Mouse (Mus musculus) G1E-ER4 (cell line): Measurements from ENCODE around the gene Reep3. TPM values are rescaled to one million over a fixed set of nuclear protein-coding genes. Genes with fewer than 3 reads are reported as not detected.

Source experiments
- GATA1 ChIP-seq: IDR thresholded peaks from one replicate; pipeline ENCODE4 v1.8.0; 2012; ENCODE audit warnings: low read length, inconsistent platforms
- polyA plus RNA-seq: library from polyadenylated mRNA; stranded (reverse); fragments of >175 nt; gene quantifications from 2 replicates; pipeline ENCODE4 v1.2.3, GENCODE M21; 2012

Gene Reep3
- polyA plus RNA-seq, 1 experiment: 1.5 TPM

DNA sequence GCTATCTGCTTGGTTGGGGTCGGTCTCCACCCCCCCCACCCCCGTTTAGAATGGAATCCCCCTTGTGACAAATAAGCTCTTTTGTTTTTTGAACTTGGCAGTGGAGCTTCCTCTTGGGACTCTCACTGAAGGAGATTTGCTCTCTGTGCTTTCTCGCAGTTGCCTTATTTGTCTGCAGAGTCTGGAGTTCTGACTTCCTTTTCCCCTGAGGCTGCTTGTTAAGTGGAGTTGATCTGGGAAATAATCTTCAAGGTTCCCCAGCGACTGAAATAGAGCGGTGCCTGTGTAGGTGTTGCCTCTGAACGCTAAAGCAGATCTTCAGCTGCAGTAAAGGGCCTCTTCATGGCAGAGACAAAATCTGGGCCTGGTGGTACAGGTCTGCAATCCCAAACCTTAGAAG is 18.4 kb upstream of the Reep3 start:
- no peak for TF ChIP-seq GATA1

DNA sequence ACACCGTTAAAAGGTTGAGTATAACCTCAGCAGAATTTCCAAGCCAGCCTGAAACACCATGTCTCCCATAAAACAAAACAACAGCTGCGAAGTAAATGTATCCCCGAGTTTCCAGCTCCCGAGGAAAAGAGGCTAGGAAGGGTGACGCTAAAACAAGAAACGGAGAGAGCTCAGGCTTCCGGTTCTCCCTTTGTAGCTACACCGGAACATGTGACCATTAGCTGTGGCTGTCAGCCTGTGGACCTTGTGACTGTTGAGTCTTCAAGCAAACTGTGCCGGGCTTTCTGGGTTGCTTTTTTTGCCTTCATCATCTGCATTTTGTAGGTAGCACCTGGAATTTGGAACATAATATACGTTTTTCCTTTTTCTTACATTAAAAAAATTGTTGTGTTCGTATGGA is 17.1 kb upstream of the Reep3 start:
- TF ChIP-seq GATA1: no peak

DNA sequence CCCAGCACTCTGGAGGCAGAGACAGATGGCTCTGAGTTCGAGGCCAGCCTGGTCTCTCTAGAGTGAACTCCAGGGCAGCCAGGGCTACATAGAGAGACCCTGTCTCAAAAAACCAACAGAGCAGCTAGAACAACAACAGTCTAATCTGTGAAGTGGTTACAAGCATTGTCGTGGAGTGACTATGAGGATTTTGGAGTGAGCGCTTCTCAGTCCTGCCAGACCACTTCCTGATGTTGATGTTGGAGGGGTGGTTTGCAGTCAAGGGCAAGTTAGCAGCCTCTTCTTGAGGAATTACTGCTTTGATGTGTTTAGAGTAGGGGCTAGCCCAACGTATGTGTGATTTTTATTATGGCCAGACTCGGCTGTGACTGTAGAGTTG is 15.0 kb upstream of the Reep3 start:
- TF ChIP-seq GATA1: no peak

DNA sequence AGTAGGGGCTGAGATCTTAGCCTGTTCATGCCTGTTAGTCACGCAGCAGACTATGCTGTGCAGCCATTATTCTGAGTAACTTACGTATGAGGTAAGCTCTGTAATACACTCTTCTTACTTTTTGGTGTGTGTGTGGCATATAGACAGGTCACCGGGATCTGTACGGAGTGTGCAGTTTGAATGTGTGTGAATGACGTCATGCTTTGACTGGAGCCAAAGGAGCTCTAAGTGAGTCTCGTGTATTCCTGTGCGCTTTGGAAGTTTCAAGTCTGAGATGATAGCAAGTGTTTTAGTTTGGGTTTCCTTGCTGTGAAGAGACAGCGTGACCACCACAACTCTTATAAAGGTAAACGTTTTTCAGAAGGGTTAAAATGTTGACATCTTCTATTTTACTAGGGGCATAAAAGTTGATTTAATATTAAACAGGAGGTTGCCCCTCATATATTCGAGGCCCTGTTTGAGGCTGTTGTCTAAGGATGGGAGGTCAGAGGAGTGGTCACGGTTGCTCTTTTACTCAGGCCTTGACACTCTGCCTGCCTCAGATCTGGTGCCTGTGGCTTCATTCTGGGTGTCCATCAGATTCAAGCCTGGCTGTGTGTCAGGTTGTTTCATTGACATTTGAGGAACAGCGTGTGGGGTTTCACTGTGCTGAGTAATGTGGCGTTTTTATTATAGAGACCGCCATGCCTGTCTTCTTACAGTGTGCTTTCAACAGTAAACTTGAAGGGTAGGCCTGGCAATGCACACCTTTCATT is 14.5 kb upstream of the Reep3 start:
- TF ChIP-seq GATA1: no peak

DNA sequence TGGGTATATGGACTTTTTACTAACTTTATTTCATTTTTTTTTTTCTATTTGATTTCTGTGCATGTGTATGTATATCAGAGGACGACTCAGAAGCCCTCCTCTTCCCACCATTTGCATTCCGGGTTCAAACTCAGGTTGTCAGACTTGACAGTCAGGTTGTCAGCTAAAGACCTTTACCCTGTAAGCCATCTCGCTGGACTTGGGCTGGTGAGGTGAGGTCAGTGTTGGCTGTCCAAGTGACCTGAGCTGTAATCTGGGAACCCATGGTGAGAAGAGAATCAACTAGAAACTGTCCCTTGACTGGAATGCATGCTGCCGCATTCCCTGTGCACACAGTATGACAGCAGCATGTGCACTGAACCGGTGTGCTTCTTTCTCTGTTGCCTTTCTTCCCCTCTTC is 12.9 kb upstream of the Reep3 start:
- no peak for TF ChIP-seq GATA1

DNA sequence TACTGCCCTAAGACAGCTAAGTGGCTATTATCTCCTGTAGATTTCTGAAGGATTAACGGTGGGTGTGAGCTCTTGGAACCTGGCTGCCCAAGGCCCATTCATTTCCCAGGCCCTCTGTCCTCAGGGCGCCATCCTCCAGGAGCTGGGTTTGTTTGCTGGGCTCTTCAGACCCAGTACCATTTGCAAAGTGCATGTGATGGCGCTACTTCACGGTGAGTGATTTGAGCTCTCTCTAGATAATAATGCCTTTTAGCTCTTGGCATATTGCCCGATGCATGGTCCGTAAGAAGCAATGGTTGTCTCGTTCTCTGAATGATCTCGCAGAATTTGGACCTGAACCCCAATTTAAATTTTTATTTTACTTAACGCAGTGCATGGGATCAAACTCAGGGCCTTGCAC is 11.4 kb upstream of the Reep3 start:
- TF ChIP-seq GATA1: no peak

DNA sequence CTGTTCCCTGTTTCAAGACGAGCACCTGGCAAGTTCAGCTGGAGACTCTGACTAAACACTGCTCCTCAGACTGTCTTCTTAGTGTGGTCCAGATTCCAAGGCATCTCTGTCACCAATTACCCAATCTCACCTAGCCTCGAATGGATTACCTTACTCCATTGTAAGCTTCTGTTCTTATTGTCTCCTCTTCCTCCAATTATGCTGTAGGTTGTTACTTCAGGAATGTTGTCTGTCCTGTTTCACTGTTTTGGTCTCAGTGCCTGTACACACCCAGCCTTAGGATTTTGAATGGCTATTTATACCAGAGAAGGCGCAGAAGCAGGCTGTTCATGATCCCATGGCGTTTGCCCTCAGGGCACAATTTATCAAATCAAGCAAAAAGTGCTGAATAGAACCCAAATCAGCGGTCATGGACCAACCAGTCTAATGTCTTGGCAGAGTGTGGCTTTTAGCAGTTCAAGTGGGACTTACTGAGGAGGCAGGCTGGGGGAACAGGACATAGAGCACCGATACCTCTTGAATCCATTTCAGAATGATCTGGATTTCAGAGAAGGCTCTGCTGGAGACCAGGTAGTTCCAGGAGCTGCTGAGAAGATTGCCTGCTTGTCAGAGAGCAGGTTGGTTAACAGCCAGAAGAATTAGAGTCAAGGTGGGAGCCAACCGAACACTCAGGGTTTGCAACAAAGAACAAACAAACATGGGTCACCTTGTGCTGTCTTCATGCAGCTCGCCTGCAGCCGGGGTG is 10.4 kb upstream of the Reep3 start:
- TF ChIP-seq GATA1: no peak

DNA sequence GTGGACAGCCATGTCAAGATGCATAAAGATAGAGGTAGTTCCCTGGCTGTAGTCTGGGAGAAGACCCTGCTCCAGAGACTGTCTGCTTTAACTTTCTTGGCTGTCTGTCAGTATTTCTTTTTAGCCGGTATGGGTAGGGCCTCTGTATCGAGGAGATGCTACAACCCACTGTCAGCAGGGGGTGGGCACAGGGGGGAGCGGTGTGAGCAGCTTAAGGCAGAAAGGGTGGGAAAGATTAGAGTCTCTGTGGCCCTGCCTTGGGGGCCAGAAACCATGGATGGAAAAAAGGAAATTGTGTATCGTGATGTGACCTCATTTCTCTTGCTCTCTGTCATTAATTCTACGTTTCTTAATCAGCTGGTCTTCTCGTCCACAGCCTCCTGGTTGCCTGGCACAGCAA is 9.7 kb upstream of the Reep3 start:
- no peak for TF ChIP-seq GATA1

DNA sequence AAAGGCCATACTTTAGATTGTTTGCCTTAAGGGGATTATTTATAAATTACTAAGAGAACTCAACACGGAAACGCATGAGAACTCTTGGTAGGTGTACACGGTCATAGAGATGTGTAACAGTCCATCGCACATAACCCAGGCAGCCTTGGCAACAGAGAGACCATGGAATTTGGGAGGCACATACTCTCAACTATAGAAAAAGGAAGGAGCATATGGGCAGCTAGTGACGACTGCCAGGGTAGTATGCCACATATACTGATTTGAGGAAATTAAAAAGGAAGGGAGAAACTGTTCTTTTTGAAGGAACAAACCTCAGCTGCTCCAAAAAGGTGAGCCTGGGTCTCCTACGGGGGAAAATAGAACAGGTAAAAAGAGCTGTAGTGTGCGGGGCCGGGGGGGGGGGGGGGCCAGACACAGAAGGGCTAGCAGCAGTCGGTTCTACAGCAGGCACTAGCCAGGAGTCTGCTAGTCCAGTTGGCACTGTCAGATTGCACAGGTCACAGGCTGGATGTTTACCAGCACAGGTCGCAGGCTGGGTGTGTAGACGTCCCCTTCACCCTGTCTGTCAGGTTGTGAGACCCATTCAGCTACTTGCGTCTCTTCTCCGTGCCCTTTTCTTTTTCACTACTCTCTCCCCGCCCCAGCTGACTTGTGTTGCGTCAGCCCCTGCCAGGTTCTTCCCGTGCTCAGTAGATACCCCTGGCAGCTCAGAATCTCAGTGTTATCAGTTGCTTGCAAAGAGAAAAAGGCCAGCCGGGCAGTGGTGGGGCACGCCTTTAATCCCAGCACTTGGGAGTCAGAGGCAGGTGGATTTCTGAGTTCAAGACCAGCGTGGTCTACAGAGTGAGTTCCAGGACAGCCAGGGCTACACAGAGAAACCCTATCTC is 8.8 kb upstream of the Reep3 start:
- no peak for TF ChIP-seq GATA1

DNA sequence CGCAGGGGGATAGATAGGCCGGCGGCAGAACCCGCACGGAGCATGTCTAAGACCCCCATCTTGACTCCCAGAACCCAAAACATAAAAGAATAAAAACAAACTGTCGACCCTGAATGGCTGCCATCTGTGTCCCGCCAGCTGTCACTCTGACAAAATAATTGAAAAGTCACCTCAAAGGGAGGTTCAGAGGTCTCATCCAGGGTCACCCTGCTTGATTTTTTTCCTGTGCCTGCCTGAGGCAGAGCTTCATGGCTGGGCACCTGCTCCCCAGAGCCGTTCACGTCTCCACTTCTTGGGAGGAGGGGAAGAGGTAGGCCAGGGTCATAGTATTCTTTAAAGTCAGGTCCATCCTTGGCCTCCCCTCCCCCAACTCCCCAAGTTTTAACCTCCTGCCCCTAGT is 7.8 kb upstream of the Reep3 start:
- TF ChIP-seq GATA1: no peak

DNA sequence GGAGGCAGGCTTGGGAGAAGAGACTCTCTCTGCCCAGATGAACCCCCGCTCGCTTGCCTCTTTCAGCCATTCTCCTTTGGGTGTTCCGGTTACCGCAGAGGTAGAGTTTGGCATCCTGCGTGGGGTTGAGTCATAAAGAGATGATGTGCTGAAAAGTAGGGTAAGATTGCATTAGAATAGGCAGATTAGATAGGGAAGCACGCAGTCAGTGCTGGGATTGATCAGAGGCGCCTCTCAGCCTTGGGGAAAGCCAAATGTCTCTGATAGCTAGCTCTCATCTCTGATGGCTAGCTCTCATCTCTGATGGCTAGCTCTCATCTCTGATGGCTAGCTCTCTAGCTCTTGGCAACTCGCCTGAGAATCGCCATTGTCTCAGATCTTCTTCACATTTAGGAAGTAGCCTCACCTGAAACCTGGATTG is 4.1 kb upstream of the Reep3 start:
- TF ChIP-seq GATA1: no peak

DNA sequence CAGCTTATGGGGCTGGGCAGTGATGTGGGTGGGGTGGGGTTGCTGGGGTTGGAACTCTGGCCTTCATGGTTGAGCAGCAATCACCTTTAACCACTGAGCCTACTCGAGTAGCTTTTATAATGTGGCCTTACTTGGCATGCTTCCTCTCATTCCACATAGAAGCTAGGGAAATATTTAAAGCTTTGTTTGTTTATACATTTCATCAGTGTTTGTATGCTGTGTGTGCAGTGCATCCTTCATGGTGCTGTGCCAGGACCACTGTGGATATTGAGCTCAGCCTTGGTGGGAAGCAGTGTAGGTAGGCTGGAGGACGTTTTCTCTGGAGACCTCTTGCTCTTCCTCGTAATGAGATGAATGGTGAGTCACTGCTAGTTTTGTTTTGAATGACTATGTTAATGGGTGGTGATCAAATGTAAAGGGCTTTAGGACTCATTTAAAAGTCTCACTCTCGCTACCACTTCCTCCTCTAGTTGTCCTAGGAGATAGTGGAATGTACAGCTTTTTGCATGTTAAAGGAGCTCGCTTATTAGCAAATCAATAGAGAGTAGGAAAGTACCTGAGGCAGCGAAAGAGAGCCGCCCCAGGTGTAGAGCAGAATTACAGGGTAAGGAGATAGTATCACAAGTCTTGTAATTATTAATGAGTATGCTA is 3.4 kb upstream of the Reep3 start:
- TF ChIP-seq GATA1: no peak

DNA sequence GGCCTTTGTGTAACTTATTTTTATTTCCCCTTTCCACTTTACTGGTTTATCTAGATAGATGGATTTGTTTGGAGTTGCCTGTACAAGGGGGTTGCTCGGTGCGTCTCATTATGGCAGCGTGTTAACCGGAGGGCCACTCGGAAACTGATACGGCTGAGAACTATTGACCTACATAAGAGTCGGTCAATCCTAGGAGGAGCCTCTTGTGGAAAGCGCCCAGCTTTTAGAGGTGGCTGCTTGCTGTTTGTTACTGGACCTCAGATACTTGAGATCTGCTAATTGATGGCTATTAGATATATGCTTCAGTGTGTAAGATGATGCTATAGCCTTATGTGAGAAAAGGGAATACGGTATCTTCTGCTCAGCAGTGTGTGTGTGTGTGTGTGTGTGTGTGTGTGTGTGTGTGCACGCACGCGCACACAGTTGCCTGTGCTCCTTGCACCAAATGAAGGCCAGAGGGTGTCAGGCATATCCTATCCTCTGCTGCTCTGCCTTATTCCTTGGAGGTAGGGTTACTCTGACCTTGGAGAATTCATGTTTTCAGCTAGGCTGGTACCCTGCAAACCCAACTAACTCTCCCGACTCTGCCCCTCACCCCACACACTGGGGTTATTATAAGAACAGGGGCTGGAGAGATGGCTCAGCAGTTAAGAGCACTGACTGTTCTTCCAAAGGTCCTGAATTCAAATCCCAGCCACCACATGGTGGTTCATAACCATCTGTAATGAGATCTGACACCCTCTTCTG is 2.6 kb upstream of the Reep3 start:
- no peak for TF ChIP-seq GATA1

DNA sequence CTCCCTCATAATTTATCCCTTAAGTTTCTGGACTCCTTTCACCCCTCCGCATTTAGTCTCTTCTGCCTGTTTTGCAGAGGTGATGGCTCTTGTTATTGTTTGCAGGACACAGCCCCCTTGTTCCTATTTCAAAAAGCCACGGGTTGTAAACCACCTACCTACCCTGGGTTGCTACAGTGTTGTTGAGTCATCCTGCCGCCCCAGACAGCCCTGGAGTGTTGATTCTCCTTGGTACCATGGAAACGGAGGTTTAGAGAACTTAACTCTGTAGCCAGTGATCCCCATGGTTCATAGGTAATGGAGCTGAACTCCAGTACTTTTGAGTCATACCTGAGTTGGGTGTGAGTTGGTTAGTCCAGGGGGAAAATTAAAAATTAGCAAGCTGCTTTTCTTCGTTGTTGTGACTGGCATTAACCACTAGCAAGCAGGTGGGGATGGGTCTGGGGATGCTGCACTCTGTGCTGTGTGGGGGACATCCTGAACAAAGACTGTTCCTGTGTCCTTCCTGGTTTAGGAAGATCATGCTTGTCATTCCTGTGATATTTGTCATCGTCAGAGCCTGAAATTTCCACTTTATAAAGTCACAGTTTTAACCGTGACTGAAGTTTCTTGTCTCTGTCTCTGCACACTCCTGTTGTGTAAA is 1.8 kb upstream of the Reep3 start:
- no peak for TF ChIP-seq GATA1
